Mouse (Mus musculus): ENCODE measurements at regions not wholly inside any gene's neighbourhood (a gene's known extent, or its start where the extent isn't known, plus 50 kb on each side); places are given as distances from the start of the nearest gene placed in this dataset.

DNA sequence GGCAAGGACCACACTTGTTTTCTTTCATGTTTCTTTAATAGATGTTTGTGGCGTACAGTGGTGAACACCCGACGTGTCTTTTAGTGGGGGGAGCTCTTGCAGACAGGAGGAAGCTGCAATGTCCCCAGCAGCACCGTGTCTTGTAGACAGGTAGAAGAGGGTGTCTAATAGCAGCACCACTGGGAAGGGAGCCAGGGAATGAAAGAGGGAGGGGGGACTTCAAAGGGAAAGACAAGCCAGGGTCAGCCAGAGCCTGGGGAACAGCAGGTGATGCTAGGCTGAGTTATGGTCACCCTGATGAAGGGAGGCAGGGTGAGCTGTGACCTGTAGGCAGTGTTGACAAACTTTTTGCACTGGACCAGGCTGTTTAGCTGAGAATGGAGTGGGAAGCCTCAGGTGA, 96.4 kb upstream of the Bach2 start:
- no peak overlapping the region for H3K4me2 ChIP-seq (ENCODE audit: low read length)
- no peak for DNase-seq (ENCODE audit: low spot score)
- no peak for TF ChIP-seq CTCF (IDR thresholded peaks at IDR 0.05; ENCODE audit: low read depth)
- 54% methylated on average over 4 of the region's 4 CpGs for WGBS
- no peaks in the 10 kb centered on the region for H3K27me3 ChIP-seq (ENCODE audit: insufficient read depth, low read length)
- H3K4me3 ChIP-seq (replicated peaks; ENCODE audit: low read depth, low read length) = no peak overlapping the region
- no peaks in the 10 kb centered on the region for H3K36me3 ChIP-seq (ENCODE audit: insufficient read depth, low read length)
- H3K4me1 ChIP-seq (replicated peaks; ENCODE audit: insufficient read depth, low read length) = 0 out of 2 replicates have a peak, but pooled peaks cover 2% of the 10 kb centered on the region
- H3K9ac ChIP-seq (ENCODE audit: low read depth, low read length) = no peak overlapping the region
- H3K9me3 ChIP-seq (replicated peaks; ENCODE audit: low read length) = no peaks in the 10 kb centered on the region
- H3K27ac ChIP-seq = no peak overlapping the region
- ATAC-seq (replicated peaks; ENCODE audit: low FRiP score, low read depth) = no peak

DNA sequence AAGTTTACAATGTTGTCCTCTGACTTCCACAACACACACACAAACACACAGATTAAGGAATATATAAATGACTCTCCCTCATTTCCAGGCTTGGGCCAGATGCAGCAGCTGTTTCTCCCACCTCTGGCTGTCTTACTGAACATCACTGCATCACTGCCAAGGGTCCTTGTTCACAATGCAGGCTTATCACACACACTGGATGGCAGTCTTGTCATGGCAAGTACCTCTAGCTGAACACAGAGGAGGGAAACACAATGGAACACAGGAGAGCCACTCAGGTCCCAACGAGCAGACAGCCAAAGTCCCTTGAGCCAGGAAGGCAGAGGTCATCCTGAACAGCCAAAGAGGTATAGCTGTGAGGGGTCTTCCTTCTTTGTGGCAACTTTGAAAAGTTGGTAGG, 91.5 kb upstream of the Bach2 start:
- Histone ChIP-seq H3K9me3 (replicated peaks; ENCODE audit: low read length) (no peaks in the 10 kb centered on the region), H3K4me2 (ENCODE audit: low read length) (no peak overlapping the region), H3K4me1 (replicated peaks; ENCODE audit: insufficient read depth, low read length) (no peaks in the 10 kb centered on the region), H3K27ac (no peak overlapping the region), H3K9ac (ENCODE audit: low read depth, low read length) (no peak overlapping the region), H3K4me3 (replicated peaks; ENCODE audit: low read depth, low read length) (no peak overlapping the region), H3K27me3 (ENCODE audit: insufficient read depth, low read length) (no peaks in the 10 kb centered on the region), H3K36me3 (ENCODE audit: insufficient read depth, low read length) (no peaks in the 10 kb centered on the region)
- peak; percentile 37 for TF ChIP-seq CTCF (IDR thresholded peaks at IDR 0.05; ENCODE audit: low read depth)
- 43% methylated on average over 1 of the region's 1 CpGs for WGBS
- ATAC-seq (replicated peaks; ENCODE audit: low FRiP score, low read depth) (no peak), DNase-seq (ENCODE audit: low spot score) (no peak)

GRCm38 (mm10) chr4:32148597-32148996, 90.0 kb upstream of the Bach2 start:
- ATAC-seq (replicated peaks; ENCODE audit: low FRiP score, low read depth) (no peak), DNase-seq (ENCODE audit: low spot score) (no peak)
- H3K4me1 ChIP-seq (replicated peaks; ENCODE audit: insufficient read depth, low read length) = no peaks in the 10 kb centered on the region
- H3K4me3 ChIP-seq (replicated peaks; ENCODE audit: low read depth, low read length) = no peak overlapping the region
- no peaks in the 10 kb centered on the region for H3K9me3 ChIP-seq (replicated peaks; ENCODE audit: low read length)
- H3K27me3 ChIP-seq (ENCODE audit: insufficient read depth, low read length) = no peaks in the 10 kb centered on the region
- no peak for TF ChIP-seq CTCF (IDR thresholded peaks at IDR 0.05; ENCODE audit: low read depth)
- H3K27ac ChIP-seq = no peak overlapping the region
- H3K9ac ChIP-seq (ENCODE audit: low read depth, low read length) = no peak overlapping the region
- no peaks in the 10 kb centered on the region for H3K36me3 ChIP-seq (ENCODE audit: insufficient read depth, low read length)
- 96% methylated on average over 2 of the region's 2 CpGs for WGBS
- no peak overlapping the region for H3K4me2 ChIP-seq (ENCODE audit: low read length)

- Histone ChIP-seq H3K27ac (no peak overlapping the region), H3K4me2 (ENCODE audit: low read length) (no peak overlapping the region), H3K4me3 (replicated peaks; ENCODE audit: low read depth, low read length) (no peak overlapping the region), H3K9me3 (replicated peaks; ENCODE audit: low read length) (no peaks in the 10 kb centered on the region), H3K27me3 (ENCODE audit: insufficient read depth, low read length) (no peaks in the 10 kb centered on the region), H3K9ac (ENCODE audit: low read depth, low read length) (no peak overlapping the region), H3K36me3 (ENCODE audit: insufficient read depth, low read length) (no peaks in the 10 kb centered on the region), H3K4me1 (replicated peaks; ENCODE audit: insufficient read depth, low read length) (no peaks in the 10 kb centered on the region)
- TF ChIP-seq CTCF (IDR thresholded peaks at IDR 0.05; ENCODE audit: low read depth) = no peak
- ATAC-seq (replicated peaks; ENCODE audit: low FRiP score, low read depth) (no peak), DNase-seq (ENCODE audit: low spot score) (no peak)
- WGBS = 92% methylated on average over 7 of the region's 7 CpGs
Observed at GRCm38 (mm10) chr4:32149171-32149570, 89.4 kb upstream of the Bach2 start.

DNA sequence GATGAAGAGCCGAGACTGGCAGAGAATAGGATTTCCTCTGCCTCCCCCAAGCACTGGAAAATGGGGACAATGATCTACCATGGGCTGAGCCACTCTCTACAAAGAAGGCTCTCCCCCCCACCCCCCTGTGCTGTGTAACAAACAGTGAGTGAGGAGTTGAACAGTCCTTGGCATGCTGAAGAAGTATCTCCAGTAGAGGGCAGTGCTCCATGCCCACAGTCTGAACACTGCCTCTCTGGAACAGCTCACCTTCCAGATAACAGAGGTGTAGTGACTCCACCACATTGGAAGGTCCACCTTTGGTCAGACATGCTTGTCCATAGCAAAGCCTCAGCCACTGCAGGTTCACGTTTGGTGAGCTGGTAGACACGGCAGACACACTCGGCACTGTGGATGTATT, 85.2 kb upstream of the Bach2 start:
- Histone ChIP-seq H3K27me3 (ENCODE audit: insufficient read depth, low read length) (no peaks in the 10 kb centered on the region), H3K27ac (no peak overlapping the region), H3K4me2 (ENCODE audit: low read length) (no peak overlapping the region), H3K36me3 (ENCODE audit: insufficient read depth, low read length) (no peaks in the 10 kb centered on the region), H3K9ac (ENCODE audit: low read depth, low read length) (no peak overlapping the region), H3K9me3 (replicated peaks; ENCODE audit: low read length) (no peaks in the 10 kb centered on the region), H3K4me3 (replicated peaks; ENCODE audit: low read depth, low read length) (no peak overlapping the region), H3K4me1 (replicated peaks; ENCODE audit: insufficient read depth, low read length) (no peaks in the 10 kb centered on the region)
- 83% methylated on average over 4 of the region's 4 CpGs for WGBS
- no peak for ATAC-seq (replicated peaks; ENCODE audit: low FRiP score, low read depth)
- TF ChIP-seq CTCF (IDR thresholded peaks at IDR 0.05; ENCODE audit: low read depth) = peak; percentile 85
- DNase-seq (ENCODE audit: low spot score) = peak; percentile 76

GRCm38 (mm10) chr4:32156965-32157364, 81.6 kb upstream of the Bach2 start:
- H3K27me3 ChIP-seq (ENCODE audit: insufficient read depth, low read length) = no peaks in the 10 kb centered on the region
- ATAC-seq (replicated peaks; ENCODE audit: low FRiP score, low read depth) (no peak), DNase-seq (ENCODE audit: low spot score) (no peak)
- TF ChIP-seq CTCF (IDR thresholded peaks at IDR 0.05; ENCODE audit: low read depth) = no peak
- H3K4me3 ChIP-seq (replicated peaks; ENCODE audit: low read depth, low read length) = no peak overlapping the region
- H3K4me1 ChIP-seq (replicated peaks; ENCODE audit: insufficient read depth, low read length) = no peaks in the 10 kb centered on the region
- no peaks in the 10 kb centered on the region for H3K9me3 ChIP-seq (replicated peaks; ENCODE audit: low read length)
- H3K27ac ChIP-seq = no peak overlapping the region
- no peaks in the 10 kb centered on the region for H3K36me3 ChIP-seq (ENCODE audit: insufficient read depth, low read length)
- no peak overlapping the region for H3K9ac ChIP-seq (ENCODE audit: low read depth, low read length)
- no peak overlapping the region for H3K4me2 ChIP-seq (ENCODE audit: low read length)
- WGBS = 48% methylated on average over 8 of the region's 8 CpGs

DNA sequence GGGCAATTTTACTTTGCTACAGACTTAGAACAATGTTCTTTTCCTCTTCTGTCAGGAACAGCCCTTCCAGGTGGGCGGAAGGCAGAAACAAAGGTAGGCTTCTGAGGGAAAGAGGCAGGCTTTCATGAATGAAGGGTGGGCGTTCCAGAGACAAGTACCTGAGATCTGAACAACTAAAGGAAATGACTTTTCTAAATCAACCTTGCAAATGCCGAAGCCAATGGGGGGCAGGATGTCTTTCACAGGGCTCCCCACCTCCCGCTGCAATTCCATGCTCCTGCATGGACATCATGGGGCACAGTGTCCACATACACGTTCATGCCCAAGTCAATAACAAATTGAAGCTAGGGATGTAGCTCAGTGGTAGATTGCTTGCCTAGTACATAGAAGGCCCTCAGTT, 80.2 kb upstream of the Bach2 start:
- TF ChIP-seq CTCF (IDR thresholded peaks at IDR 0.05; ENCODE audit: low read depth) = no peak
- H3K27ac ChIP-seq = no peak overlapping the region

More for the DNA sequence above, 80.2 kb upstream of the Bach2 start:
- Histone ChIP-seq H3K9me3 (replicated peaks; ENCODE audit: low read length) (no peaks in the 10 kb centered on the region), H3K36me3 (ENCODE audit: insufficient read depth, low read length) (no peaks in the 10 kb centered on the region), H3K4me2 (ENCODE audit: low read length) (no peak overlapping the region), H3K4me3 (replicated peaks; ENCODE audit: low read depth, low read length) (no peak overlapping the region), H3K9ac (ENCODE audit: low read depth, low read length) (no peak overlapping the region), H3K27me3 (ENCODE audit: insufficient read depth, low read length) (no peaks in the 10 kb centered on the region), H3K4me1 (replicated peaks; ENCODE audit: insufficient read depth, low read length) (no peaks in the 10 kb centered on the region)
- no peak for ATAC-seq (replicated peaks; ENCODE audit: low FRiP score, low read depth)
- DNase-seq (ENCODE audit: low spot score) = no peak
- WGBS = 56% methylated on average over 5 of the region's 5 CpGs

Data from kidney, postnatal 0 days (tissue).